Mouse (Mus musculus) heart, postnatal 0 days (tissue): ENCODE data around the gene Mia. TPM values are rescaled to one million over a fixed set of nuclear protein-coding genes. Genes with fewer than 3 reads are reported as not detected.
A peak's percentile ranks its signal among the peaks of the same experiment; 100 is the strongest.

Experiments
- ATAC-seq: fragments of 200-750 bp; cut with Nextera tagmentation; 2 replicates; pipeline ENCODE4 v1.8.0; 2017; ENCODE audit warnings: low read depth, moderate number of reproducible peaks, moderate library complexity; ENCODE audit not compliant: insufficient read depth
- DNase-seq: peaks from one replicate; pipeline ENCODE4 v3.0.0-alpha.2; 2016; ENCODE audit warnings: low spot score
- H3K27ac ChIP-seq: fragments of 300-500 bp; sonication (generic); 2 replicates; pipeline ENCODE4 v1.5.1; 2014; ENCODE audit warnings: low read depth, mild to moderate bottlenecking
- H3K27me3 ChIP-seq: fragments of 300-500 bp; sonication (generic); 2 replicates; pipeline ENCODE4 v1.6.1; 2014; ENCODE audit warnings: low read length, mixed read lengths; ENCODE audit not compliant: control insufficient read depth, insufficient read depth
- H3K36me3 ChIP-seq: fragments of 300-500 bp; sonication (generic); replicated peaks from 2 replicates; pipeline ENCODE4 v1.6.1; 2014; ENCODE audit warnings: low read length, mixed read lengths; ENCODE audit not compliant: control insufficient read depth, insufficient read depth
- H3K4me1 ChIP-seq: fragments of 300-500 bp; sonication (generic); 2 replicates; pipeline ENCODE4 v1.6.1; 2014; ENCODE audit warnings: antibody characterized with exemption; ENCODE audit not compliant: control insufficient read depth, insufficient read depth
- H3K4me2 ChIP-seq: fragments of 300-500 bp; sonication (generic); 2 replicates; pipeline ENCODE4 v1.6.1; 2014; ENCODE audit warnings: low read depth, mild to moderate bottlenecking, low read length, moderate library complexity
- H3K4me3 ChIP-seq: fragments of 300-500 bp; sonication (generic); 2 replicates; pipeline ENCODE4 v1.5.1; 2014; ENCODE audit warnings: low read depth, low read length
- H3K9ac ChIP-seq: fragments of 300-500 bp; sonication (generic); replicated peaks from 2 replicates; pipeline ENCODE4 v1.6.1; 2014; ENCODE audit warnings: low read depth, low read length, mixed read lengths
- H3K9me3 ChIP-seq: fragments of 300-500 bp; sonication (generic); replicated peaks from 2 replicates; pipeline ENCODE4 v1.6.1; 2016; ENCODE audit warnings: low read length; ENCODE audit not compliant: control insufficient read depth
- CTCF ChIP-seq: IDR thresholded peaks from 2 replicates; pipeline ENCODE4 v1.5.1; 2016; ENCODE audit warnings: antibody characterized with exemption, control low read depth, low read depth
- EP300 ChIP-seq: IDR thresholded peaks from 2 replicates; pipeline ENCODE4 v1.6.1; 2016; ENCODE audit warnings: antibody characterized with exemption, low read depth
- WGBS: fragments of 180-500 bp; shearing (Covaris S2); extraction: QIAGEN DNeasy Blood & Tissue Kit; methylation state at CpG from one replicate; pipeline ENCODE4 v1.1.7; 2014; 5-methylcytosine and 5-hydroxymethylcytosine counted together
- polyA plus RNA-seq: library from polyadenylated mRNA; unstranded; fragments of >200 nt; fragmentation: Nextera tagmentation; extraction: Ambion mirVana; gene quantifications from 2 replicates; pipeline ENCODE4 v1.2.1, GENCODE M21; 2015
- total RNA-seq: library from RNA; depleted of rRNA; stranded (reverse); fragments of >200 nt; gene quantifications from 2 replicates; pipeline ENCODE4 v1.2.3, GENCODE M21; 2014; ENCODE audit warnings: low replicate concordance

Gene Mia
- total and polyA plus RNA-seq, 2 experiments from 2014 or later: 0.25 TPM; not detected in 1

DNA sequence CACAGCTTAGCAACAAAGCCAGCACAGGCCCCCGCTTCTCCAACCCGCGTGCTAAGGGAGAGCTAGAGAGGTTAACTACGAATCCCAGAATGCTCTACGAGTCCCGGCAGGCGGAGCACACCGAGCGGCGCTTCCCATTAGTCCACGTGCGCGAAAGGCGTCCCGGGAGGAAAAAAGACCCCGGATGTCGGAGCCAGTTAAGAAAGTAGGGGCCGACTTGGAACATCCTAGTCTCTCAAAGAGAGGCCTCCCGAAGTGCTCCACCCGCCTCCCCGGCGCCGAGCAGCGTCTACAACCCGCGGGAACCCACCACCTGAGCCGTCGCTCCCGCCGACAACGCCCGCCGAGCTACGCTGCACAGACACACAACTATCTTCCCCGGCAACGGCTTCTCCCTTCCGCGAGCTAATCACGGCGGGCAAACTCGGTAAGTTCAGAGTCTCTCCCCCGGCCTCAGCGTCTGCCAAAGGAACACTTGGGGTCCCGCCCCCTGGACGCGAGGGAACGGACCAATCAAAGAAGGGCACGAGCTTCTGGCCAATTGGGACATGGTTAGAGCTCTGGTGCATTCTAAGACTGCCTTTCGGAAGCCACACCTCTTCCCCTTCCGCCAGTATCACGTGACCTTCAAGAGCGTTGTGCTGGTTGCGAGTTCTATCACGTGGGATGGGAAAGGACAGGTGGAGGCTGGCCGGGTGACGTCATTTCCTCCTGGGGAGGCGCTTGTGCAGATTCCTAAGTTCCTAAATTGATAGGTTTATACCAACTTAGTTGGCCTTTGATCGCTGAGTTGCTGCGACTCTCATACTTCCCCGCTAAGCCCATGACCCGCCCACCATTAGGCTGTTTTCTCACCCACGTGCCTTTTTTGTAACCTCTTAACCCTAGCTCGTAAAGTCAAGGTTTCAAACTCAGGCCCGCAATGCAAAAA lies 15.0 kb upstream of the Mia start, which contains the start of the genes BC024978 and Snrpa:
Gene BC024978 (plus strand): TSS at position 101 of the 931 bp plus-strand sequence.
Gene Snrpa (minus strand): TSS at position 591 of the 931 bp plus-strand sequence.
- Histone ChIP-seq H3K36me3 (peaks cover 32% of the 10 kb centered on the region), H3K4me1 (peaks cover 13% of the 10 kb centered on the region), H3K4me2 (peak within 1 kb of the TSS; percentile 70), H3K4me3 (peak within 1 kb of the TSS; percentile 83), H3K27me3 (no peaks in the 10 kb centered on the region), H3K9ac (peak within 1 kb of the TSS; percentile 90), H3K9me3 (no peaks in the 10 kb centered on the region), H3K27ac (peak within 1 kb of the TSS; percentile 99)
- DNase-seq (peak; percentile 100), ATAC-seq (peak; percentile 98)
- under 1% methylated on average over 63 of the region's 64 CpGs for WGBS
- TF ChIP-seq EP300 (peak; percentile 30; the same call in 1 of the 2 replicates), CTCF (no peak)

DNA sequence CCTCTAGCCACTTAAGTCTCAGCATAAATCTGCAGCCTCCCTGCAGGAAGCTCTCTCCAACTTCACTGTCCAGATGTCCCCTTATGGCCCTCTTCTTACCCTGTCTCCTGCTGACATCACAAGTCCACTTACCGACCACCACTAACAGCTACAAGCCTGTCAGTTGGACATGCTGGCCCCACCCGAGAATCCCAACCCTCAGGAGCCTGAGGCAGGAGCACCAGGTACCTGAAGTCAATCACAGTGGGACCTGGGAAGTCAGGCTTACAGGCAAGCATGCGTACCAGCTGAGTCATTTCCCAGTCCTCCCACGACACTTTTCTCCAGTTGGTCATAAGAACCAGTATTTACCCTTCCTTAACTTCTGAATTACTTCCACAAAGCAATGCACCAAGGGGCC lies 12.8 kb upstream of the Mia start:
- H3K27ac ChIP-seq: no peak overlapping the region
- peaks cover 13% of the 10 kb centered on the region for H3K4me1 ChIP-seq
- TF ChIP-seq CTCF: no peak
- no peak for TF ChIP-seq EP300
- no peaks in the 10 kb centered on the region for H3K27me3 ChIP-seq
- H3K4me2 ChIP-seq: no peak overlapping the region
- H3K36me3 ChIP-seq: peaks cover 52% of the 10 kb centered on the region
- WGBS: 77% methylated on average over 4 of the region's 4 CpGs
- no peak overlapping the region for H3K9ac ChIP-seq
- DNase-seq: no peak
- H3K9me3 ChIP-seq: no peaks in the 10 kb centered on the region
- H3K4me3 ChIP-seq: no peak overlapping the region
- no peak for ATAC-seq

DNA sequence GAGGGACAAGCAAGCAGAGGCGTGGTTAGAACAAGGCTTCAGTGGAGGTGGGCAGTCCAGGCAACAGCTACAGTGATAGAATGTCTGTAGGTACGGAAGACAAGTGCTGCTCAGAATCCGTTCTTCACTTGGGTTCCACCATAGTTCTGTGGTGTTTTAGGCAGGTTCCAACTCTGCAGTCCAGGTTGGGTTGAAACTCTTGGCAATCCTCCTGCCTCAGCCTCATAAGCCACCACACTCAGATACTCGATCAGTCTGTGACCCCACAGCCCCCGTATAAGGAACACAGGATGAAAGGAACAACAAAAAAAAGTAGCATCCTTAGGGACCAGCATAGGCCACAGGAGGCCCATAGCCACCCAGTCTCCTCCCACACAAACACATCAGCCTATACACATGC lies 11.5 kb upstream of the Mia start:
- H3K27ac ChIP-seq: no peak overlapping the region
- TF ChIP-seq EP300: no peak
- no peak for TF ChIP-seq CTCF
- no peak for ATAC-seq
- H3K36me3 ChIP-seq: peaks cover 65% of the 10 kb centered on the region
- H3K9me3 ChIP-seq: no peaks in the 10 kb centered on the region
- H3K4me3 ChIP-seq: no peak overlapping the region
- peaks cover 13% of the 10 kb centered on the region for H3K4me1 ChIP-seq
- no peak overlapping the region for H3K4me2 ChIP-seq
- no peak for DNase-seq
- no peaks in the 10 kb centered on the region for H3K27me3 ChIP-seq
- 92% methylated on average over 5 of the region's 5 CpGs for WGBS
- no peak overlapping the region for H3K9ac ChIP-seq

DNA sequence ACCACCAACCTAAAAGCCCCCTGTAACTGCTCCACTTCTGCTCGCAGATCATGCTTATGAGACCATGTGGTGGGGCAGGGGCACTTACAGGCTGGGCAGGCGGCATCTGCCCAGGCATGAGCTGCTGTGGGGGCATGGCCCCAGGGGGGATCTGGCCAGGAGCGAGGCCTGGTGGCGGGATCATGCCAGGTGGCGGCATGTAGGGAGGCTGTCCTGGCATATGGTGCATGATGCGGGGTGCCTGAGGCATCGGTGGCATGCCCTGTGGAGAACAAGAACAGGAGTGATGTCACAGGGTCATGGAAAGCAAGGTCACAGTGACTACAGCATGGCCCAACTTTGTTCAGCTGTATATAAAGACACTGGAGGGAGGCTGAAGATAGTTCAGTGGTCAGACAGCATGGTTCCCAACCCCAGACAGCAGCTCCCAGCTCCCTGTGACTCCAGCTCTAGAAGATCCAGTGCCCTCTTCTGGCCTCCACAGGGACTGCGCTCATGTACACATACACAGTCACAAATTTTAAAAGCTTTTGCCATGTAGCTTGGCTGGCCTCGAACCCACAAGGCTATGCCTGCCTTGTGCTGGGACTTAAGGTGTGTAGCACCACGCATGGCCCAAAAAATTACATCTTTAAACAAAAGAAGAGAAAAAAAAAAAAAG lies 8.4 kb upstream of the Mia start:
- no peak overlapping the region for H3K9ac ChIP-seq
- no peak overlapping the region for H3K4me2 ChIP-seq
- DNase-seq (no peak), ATAC-seq (no peak)
- H3K27me3 ChIP-seq: no peaks in the 10 kb centered on the region
- no peak overlapping the region for H3K4me3 ChIP-seq
- no peak for TF ChIP-seq EP300
- peak; percentile 24 for TF ChIP-seq CTCF
- WGBS: 96% methylated on average over 10 of the region's 10 CpGs
- no peaks in the 10 kb centered on the region for H3K4me1 ChIP-seq
- no peaks in the 10 kb centered on the region for H3K9me3 ChIP-seq
- H3K27ac ChIP-seq: no peak overlapping the region
- H3K36me3 ChIP-seq: peaks cover 94% of the 10 kb centered on the region

DNA sequence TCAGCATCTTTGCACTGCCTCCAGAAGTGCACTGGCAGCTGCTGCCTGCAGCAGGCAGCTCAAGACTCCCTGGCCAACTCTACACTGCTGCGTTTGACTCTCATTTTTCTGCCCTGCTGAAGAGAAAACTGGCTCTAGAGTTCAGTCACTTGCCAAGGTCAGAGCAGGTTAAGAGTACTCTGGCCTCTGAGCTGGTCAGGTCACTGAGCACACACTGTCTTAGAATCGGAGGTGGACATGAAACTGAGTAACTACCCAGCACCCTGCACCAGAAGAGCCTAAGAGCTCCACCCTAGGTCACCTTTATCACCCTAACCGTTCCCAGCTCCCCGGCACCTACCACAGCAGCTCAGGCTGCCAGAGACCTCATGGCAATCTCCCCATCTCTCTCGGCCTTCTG lies 5.0 kb upstream of the Mia start:
- Histone ChIP-seq H3K4me2 (no peak overlapping the region), H3K36me3 (peaks cover 69% of the 10 kb centered on the region), H3K4me1 (no peaks in the 10 kb centered on the region), H3K27me3 (no peaks in the 10 kb centered on the region), H3K9me3 (no peaks in the 10 kb centered on the region), H3K27ac (no peak overlapping the region), H3K9ac (no peak overlapping the region), H3K4me3 (no peak overlapping the region)
- DNase-seq (no peak), ATAC-seq (no peak)
- 91% methylated on average over 5 of the region's 5 CpGs for whole genome bisulfite sequencing
- TF ChIP-seq CTCF (no peak), EP300 (no peak)
